13 mouse cellular contexts compared by ENCODE assay signal in genomic region chr9:41479854-41480749, GRCm38 (mm10).
A peak's percentile ranks its signal among the peaks of the same experiment; 100 is the strongest.
DNase-seq lines count a peak whose midpoint lies in the region; ATAC-seq lines count a peak whose summit lies in the region.
"Had no signal": no experiment of that assay in that cellular context is flagged by ENCODE, and none has a peak within 500 bp of the region (broad histone marks: within the 10 kb centered on the region; RNA-seq: fewer than 3 reads in every experiment).

No protein-coding gene starts in this region.

- H3K27ac ChIP-seq in limb, embryonic 10.5 days: no peak overlapping the region
- no peak overlapping the region for H3K27ac ChIP-seq in forebrain, embryonic 11.5 days (ENCODE audit: low read depth, low read length)
- H3K27ac ChIP-seq: heart, embryonic 15.5 days; left cerebral cortex, adult 2 months; liver, embryonic 14.5 days had no signal

- peaks cover 6% of the 10 kb centered on the region; the same call in 1 of the 2 replicates for H3K36me3 ChIP-seq in limb, embryonic 10.5 days
- no peaks in the 10 kb centered on the region for H3K36me3 ChIP-seq in forebrain, embryonic 11.5 days (ENCODE audit: control insufficient read depth, insufficient read depth, low read length)
- H3K36me3 ChIP-seq: heart, embryonic 15.5 days had no signal

- WGBS in limb, embryonic 10.5 days: 90% methylated on average over 13 of the region's 13 CpGs
- 90% methylated on average over 13 of the region's 13 CpGs for WGBS in forebrain, embryonic 11.5 days

- H3K4me2 ChIP-seq in forebrain, embryonic 11.5 days (ENCODE audit: low read depth, low read length, severe bottlenecking): no peak overlapping the region
- H3K4me2 ChIP-seq: heart, embryonic 15.5 days had no signal

- H3K27me3 ChIP-seq in limb, embryonic 10.5 days (ENCODE audit: low read depth, poor library complexity, severe bottlenecking): no peaks in the 10 kb centered on the region
- no peaks in the 10 kb centered on the region for H3K27me3 ChIP-seq in forebrain, embryonic 11.5 days (ENCODE audit: control insufficient read depth, insufficient read depth, low read length)
- H3K27me3 ChIP-seq: heart, embryonic 15.5 days had no signal

- no peak overlapping the region for H3K4me3 ChIP-seq in limb, embryonic 10.5 days
- H3K4me3 ChIP-seq in forebrain, embryonic 11.5 days (ENCODE audit: low read depth, low read length): no peak overlapping the region
- H3K4me3 ChIP-seq: heart, embryonic 15.5 days; left cerebral cortex, adult 2 months had no signal

- DNase-seq in lung, adult 18-20 months: peak; percentile 47 to 50
- no peak for DNase-seq in lung, postnatal 10 days
- DNase-seq in Muller cell, postnatal 12 days (ENCODE audit: inconsistent ontology term): peak; percentile 96
- DNase-seq in adrenal gland, postnatal 14 days: peak; percentile 74
- peak; percentile 36 for DNase-seq in kidney, postnatal 14 days
- DNase-seq in limb, embryonic 10.5 days (ENCODE audit: low spot score): no peak
- DNase-seq in frontal cortex, postnatal 36 days (ENCODE audit: low spot score in 2 of 2): no peak
- DNase-seq in forebrain, embryonic 11.5 days (ENCODE audit: low spot score): no peak
- DNase-seq: embryo, embryonic 11 days had no signal

- H3K9ac ChIP-seq in forebrain, embryonic 11.5 days (ENCODE audit: low read length): no peak overlapping the region
- H3K9ac ChIP-seq: heart, embryonic 15.5 days; liver, embryonic 14.5 days had no signal

- no peaks in the 10 kb centered on the region for H3K9me3 ChIP-seq in limb, embryonic 10.5 days (replicated peaks)
- H3K9me3 ChIP-seq in forebrain, embryonic 11.5 days (ENCODE audit: control insufficient read depth, low read length): no peaks in the 10 kb centered on the region
- H3K9me3 ChIP-seq: heart, embryonic 15.5 days had no signal

- no peak for ATAC-seq in forebrain, embryonic 11.5 days (replicated peaks; ENCODE audit: low FRiP score)
- ATAC-seq: forebrain, embryonic 14.5 days had no signal

- peaks cover 6% of the 10 kb centered on the region for H3K4me1 ChIP-seq in limb, embryonic 10.5 days
- no peaks in the 10 kb centered on the region for H3K4me1 ChIP-seq in forebrain, embryonic 11.5 days (replicated peaks; ENCODE audit: control insufficient read depth, insufficient read depth, low read length)

Comparison
In these comparisons a context has a peak if more than half of its experiments do, and no peak if none do; other contexts are left out.
1. DNase-seq: peak in lung, adult 18-20 months (2 of 2), Muller cell, postnatal 12 days (single experiment), adrenal gland, postnatal 14 days (single experiment) and kidney, postnatal 14 days (single experiment); none in lung, postnatal 10 days (single experiment), limb, embryonic 10.5 days (single experiment), frontal cortex, postnatal 36 days (0 of 2) and forebrain, embryonic 11.5 days (single experiment).